Mouse (Mus musculus) brain, embryonic 18.5 days (tissue): Measurements from ENCODE around the gene Asb1.

ENCODE experiments used
- DNase-seq: peaks from one replicate; pipeline ENCODE4 v3.0.0-alpha.2; 2012; ENCODE audit warnings: low read depth, low spot score

Gene Asb1

GRCm38 (mm10) chr1:91540271-91540826, at the start of gene Asb1:
Gene Asb1 (plus strand): TSS chr1:91540544.
- DNase-seq = peak; percentile 90

DNA sequence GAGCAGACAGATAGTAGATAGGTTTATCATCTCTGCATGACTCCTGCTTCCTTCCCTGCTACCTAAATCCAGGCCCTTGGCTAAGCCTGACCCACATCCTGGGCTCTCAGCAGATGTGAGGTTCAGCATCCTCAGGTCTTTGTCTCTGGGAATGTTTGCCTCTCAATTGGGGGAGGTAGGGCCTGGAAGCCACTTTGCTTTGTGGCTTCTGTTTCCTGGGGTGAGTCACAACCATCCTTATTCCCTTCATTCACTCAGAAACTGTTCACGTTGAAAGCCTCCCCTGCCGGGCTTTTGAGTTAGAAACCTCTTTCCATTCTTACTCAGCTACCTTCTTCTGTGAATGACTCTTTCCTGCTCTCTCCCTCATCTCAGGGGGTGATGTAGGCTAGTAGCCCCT, 47.6 kb upstream of the Asb1 start:
- DNase-seq = no peak

DNA sequence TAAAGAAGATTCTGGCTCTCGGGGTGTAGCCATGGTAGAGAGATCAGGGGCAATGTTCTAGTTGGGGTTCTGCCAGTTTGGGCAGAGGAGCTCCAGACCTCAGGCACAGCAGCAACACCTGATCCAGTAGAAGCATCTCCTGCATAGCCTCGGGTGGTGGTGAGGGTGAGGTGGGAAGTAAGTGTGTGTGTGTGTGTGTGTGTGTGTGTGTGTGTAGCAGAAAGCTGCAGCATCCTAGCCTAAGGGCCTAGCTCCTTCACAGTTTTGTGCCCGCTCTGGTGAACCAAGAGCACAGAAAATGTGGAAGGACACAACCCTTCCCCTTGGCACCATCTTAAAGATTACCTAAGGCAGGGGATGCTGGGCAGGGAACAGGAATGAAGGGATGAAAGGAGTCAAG, 46.4 kb upstream of the Asb1 start:
- no peak for DNase-seq

GRCm38 (mm10) chr1:91494457-91495140, 45.7 kb upstream of the Asb1 start, which contains the start of gene Traf3ip1:
Gene Traf3ip1 (plus strand): TSS chr1:91494647.
- DNase-seq = peak; percentile 76

DNA sequence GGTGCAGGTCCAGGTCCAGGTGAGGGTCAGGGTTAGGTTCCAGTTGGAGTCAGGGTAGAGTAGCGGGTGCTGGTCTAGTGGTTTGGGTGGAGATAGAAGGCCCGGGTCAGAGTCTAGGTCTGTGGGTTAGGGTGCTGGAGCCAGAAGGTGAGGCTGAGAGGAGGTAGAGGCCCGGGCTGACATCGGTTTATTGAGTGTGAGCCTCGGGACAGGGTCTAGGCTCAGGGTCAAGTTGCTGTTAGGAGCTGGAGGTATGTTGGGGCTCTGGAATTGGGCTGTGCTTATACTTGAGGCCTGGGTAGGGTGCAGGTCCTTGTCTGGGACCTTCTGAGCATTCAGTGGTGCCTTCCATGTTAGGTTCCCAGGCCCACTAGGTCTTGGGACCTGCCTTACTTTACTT, 45.0 kb upstream of the Asb1 start:
- DNase-seq = no peak

DNA sequence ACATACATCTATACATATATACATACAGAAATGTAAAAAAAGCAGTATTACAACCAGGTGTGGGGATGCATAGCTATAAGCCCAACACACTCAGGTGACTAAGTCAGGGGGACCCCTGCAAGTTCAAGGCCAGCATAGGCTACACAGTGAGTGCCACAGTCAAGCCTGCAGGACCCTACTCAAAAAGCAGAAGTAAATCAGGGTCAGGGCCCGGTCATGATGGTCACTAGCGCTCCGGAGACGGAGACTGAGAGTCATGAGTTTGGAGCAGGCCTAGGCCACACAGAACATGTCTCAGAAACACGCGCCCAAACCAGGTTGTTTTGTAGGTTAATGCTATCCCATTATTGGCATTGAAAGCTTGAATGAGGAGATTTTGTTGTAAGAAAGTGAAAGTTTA, 41.8 kb upstream of the Asb1 start:
- no peak for DNase-seq

- DNase-seq = no peak
Observed at GRCm38 (mm10) chr1:91504615-91505014, 35.7 kb upstream of the Asb1 start.

GRCm38 (mm10) chr1:91514916-91515315, 25.4 kb upstream of the Asb1 start:
- DNase-seq = no peak

DNA sequence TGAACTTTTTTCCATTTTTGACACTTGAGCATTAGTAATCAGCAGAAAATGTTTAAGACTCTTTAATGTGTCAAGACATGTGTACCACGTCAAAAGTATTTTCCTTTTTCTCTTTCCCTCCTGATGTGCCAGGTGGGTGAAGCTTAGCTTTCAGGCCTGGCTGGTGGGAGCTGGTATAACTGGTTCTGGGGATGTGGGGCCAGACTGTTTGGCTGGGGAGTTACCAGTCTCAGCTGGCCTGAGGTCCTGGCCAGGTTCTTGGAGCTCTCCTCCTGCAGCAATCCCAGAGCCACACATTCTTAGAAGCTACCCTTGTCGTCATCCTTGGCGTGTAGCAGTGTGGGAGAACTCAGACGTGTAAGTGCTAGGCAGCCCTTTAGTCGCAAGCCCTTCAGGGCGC, 24.7 kb upstream of the Asb1 start:
- no peak for DNase-seq

DNA sequence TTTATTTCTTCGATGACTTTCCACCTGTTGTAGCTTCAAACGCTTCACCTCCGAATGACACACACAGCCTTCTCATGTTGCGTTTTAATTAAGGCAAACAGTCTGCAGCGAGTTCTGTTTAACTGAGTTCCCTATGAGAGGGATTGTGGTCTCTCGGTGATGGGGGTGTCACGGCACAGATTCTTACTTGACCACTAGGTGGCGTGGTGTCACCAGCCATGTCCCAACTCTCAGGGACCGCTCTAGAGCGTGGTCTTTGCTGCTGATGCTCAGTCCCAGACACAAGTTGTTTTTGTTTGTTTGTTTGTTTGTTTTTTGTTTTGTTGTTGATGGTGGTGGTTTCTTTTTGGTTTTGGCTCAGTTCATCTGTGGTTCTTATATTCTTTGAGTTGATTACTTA, 16.6 kb upstream of the Asb1 start:
- DNase-seq = peak; percentile 22

DNA sequence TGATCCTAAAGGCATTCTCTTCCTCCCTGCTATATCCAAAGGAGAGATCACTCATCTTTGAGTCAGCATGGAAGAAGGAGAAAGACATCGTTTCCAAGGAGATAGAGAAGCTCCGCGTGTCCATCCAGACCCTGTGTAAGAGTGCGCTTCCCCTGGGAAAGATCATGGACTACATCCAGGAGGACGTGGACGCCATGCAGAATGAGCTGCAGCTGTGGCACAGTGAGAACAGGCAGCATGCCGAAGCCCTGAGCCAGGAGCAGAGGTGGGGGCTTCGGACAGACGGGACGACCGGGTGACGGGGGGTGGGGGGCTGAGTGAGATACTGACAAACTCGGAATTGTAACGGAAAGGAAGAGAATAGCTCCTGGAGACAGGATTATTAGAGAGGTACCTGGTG, 14.5 kb upstream of the Asb1 start:
- no peak for DNase-seq

- DNase-seq = no peak
Observed at GRCm38 (mm10) chr1:91530166-91530565, 10.2 kb upstream of the Asb1 start.

- DNase-seq = no peak
Observed at GRCm38 (mm10) chr1:91532243-91532642, 8.1 kb upstream of the Asb1 start.

- no peak for DNase-seq
Observed at GRCm38 (mm10) chr1:91532892-91533291, 7.5 kb upstream of the Asb1 start.

DNA sequence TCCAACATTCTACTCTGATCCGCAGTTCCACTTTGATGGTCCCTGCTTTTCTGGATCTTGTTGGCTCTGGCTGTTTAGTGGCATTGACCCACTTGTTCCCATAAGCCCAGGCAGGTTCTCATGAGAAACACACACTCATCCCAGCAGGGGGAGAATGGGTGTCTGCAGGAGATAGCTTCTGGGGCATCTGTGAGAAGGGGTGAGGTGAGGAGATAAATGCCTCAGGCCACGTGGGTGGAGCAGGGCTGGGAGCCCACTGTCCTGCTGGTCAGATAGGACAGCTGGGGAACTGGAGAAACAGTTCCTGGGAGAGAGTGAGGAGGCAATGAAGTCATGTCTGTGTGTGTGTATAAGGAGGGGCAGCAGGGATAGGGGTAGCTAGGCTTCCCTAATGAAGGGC, 6.9 kb upstream of the Asb1 start:
- DNase-seq = no peak

GRCm38 (mm10) chr1:91533961-91534723, 6.2 kb upstream of the Asb1 start:
- DNase-seq = no peak

DNA sequence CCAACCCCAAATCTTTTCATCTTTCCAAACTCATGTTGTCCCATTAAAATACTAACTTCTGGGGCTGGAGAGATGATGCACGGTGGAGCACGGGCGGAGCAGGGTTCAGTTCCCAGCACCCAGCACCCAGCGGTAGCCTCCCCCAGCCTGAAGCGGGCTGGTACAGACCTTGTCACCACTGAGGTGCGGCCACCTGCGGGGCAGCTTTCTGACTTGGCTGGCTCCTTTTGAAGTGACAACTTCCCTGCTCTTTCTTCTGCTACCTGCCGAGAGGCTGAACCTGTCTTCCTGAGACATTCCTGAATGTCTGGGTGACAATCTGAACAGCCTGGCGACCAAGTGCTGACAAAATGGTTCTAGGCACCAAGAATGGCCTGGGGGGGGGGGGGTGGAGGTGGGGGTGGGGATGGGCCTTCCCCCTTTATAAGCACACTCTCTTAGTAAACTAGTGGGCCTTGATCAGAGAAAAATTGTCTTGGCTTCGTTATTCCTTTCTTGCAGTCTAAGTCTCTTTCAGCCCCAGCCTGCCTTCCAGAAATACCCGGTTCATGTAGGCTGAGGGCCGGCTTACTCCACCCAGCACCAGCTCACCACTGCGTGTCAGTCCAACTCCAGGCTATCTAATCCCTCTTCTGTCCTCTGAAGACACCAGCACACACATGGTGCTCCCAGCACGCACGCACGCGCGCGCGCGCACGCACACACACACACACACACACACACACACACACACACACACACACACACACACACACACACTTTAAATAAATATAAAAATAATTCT, 2.4 kb upstream of the Asb1 start:
- DNase-seq = no peak

DNA sequence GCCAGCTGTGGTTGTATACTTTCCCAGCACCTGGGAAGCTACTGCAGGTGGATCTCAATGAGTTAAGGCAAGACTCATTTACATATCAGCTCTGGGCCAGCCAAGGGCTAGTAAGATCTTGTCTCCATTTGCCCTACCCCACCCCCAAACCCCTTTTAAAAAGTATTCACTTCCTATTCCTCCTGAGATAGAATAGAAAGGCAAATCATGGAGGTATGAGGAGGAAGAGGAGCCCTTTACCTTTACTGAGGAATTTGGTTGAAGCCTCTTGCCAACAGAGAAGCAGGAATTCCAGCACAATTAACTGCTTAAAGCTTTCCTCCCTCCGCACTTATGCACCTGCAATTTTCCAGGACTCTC, 1.8 kb upstream of the Asb1 start:
- DNase-seq = no peak

DNA sequence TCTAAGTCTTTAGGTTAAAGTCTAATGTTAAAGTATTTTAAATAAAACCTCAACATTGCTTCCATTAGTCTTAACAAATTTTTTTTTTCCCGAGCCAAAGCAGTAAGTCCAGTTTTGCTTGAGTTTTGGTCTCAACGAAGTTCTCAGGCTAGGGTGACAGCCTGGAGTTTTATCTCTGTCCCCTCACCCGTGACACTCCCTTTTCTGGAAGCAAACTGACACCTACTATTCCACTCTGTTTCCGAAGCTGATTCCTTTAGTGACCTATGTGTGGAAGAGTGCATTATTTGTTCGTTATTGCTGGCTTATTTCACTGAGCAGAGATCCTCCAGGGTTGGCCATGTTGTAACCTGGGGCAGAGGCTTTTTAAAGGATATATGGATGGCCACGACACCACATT, 1.1 kb upstream of the Asb1 start:
- DNase-seq = no peak

GRCm38 (mm10) chr1:91539704-91540270, 557 bp upstream of the Asb1 start:
- DNase-seq = peak; percentile 12

- no peak for DNase-seq
Observed at GRCm38 (mm10) chr1:91541042-91541592, 773 bp downstream of the Asb1 start.

GRCm38 (mm10) chr1:91543974-91544373, 3.6 kb downstream of the Asb1 start:
- no peak for DNase-seq
